Mouse (Mus musculus) heart, adult 2 months (tissue): ENCODE results near the gene Plxdc2. TPM values are rescaled to one million over a fixed set of nuclear protein-coding genes. Genes with fewer than 3 reads are reported as not detected.

Source experiments
- DNase-seq, 2 experiments: peaks; one replicate each; pipeline ENCODE4 v3.0.0; 2021
- H3K27ac ChIP-seq: fragments of 200-600 bp; 2 replicates; pipeline ENCODE4 v1.8.1; 2022
- H3K27me3 ChIP-seq: fragments of 200-500 bp; 2 replicates; pipeline ENCODE4 v1.6.1; 2012; ENCODE audit warnings: mild to moderate bottlenecking, low read length, inconsistent platforms, mixed read lengths; ENCODE audit not compliant: control insufficient read depth, insufficient read depth
- H3K36me3 ChIP-seq: fragments of 200-500 bp; 2 replicates; pipeline ENCODE4 v1.6.1; 2012; ENCODE audit warnings: low read length, inconsistent platforms; ENCODE audit not compliant: control insufficient read depth, insufficient read depth
- H3K4me1 ChIP-seq: fragments of 200-500 bp; 2 replicates; pipeline ENCODE4 v1.6.1; 2011; ENCODE audit warnings: low read length; ENCODE audit not compliant: control insufficient read depth, insufficient read depth
- H3K4me3 ChIP-seq: fragments of 200-600 bp; 2 replicates; pipeline ENCODE4 v1.8.1; 2022
- H3K79me2 ChIP-seq: fragments of 200-500 bp; replicated peaks from 2 replicates; pipeline ENCODE4 v1.6.1; 2012; ENCODE audit warnings: mild to moderate bottlenecking, inconsistent platforms, low read length, moderate library complexity, mixed read lengths; ENCODE audit not compliant: control insufficient read depth, insufficient read depth
- H3K9ac ChIP-seq: fragments of 200-500 bp; 2 replicates; pipeline ENCODE4 v1.6.1; 2012; ENCODE audit warnings: low read depth, mild to moderate bottlenecking, control low read depth, inconsistent platforms, low read length, mixed read lengths
- CTCF ChIP-seq: fragments of 200-600 bp; IDR thresholded peaks from 2 replicates; pipeline ENCODE4 v1.8.1; 2022; ENCODE audit warnings: antibody characterized with exemption, mild to moderate bottlenecking, moderate library complexity
- EP300 ChIP-seq: fragments of 200-500 bp; IDR thresholded peaks from 2 replicates; pipeline ENCODE4 v1.6.1; 2011; ENCODE audit warnings: low read depth, low read length, control low read depth; ENCODE audit not compliant: insufficient read depth
- POLR2A ChIP-seq: fragments of 200-500 bp; IDR thresholded peaks from 2 replicates; pipeline ENCODE4 v1.6.1; 2011; ENCODE audit warnings: mild to moderate bottlenecking, low read depth, low read length, control low read depth; ENCODE audit not compliant: insufficient read depth
- WGBS: fragments of 180-500 bp; shearing (Covaris S2); methylation state at CpG from one replicate; pipeline ENCODE4 v1.1.7; 2018; 5-methylcytosine and 5-hydroxymethylcytosine counted together
- intact Hi-C: fragments of 180-260 bp; cut with DNase I; formaldehyde crosslinking; loops from one replicate; pipeline ENCODE4 v1.15.1; 2025
- polyA plus RNA-seq: library from polyadenylated mRNA; depleted of rRNA; stranded (reverse); fragments of >200 nt; gene quantifications from 2 replicates; pipeline ENCODE4 v1.2.3, GENCODE M21; 2012
- total RNA-seq, 2 experiments: library from RNA; stranded (reverse); gene quantifications; 2 replicates each; pipeline ENCODE4 v1.2.3; 2021

The Plxdc2 gene
- total and polyA plus RNA-seq, 3 experiments: 7.0 to 21.8 (median 17.2) TPM

GRCm38 (mm10) chr2:16397501-16397900 lies 41.4 kb downstream of the Plxdc2 start:
- H3K27me3 ChIP-seq: no peaks in the 10 kb centered on the region
- H3K9ac ChIP-seq: no peak overlapping the region
- no peak overlapping the region for H3K4me3 ChIP-seq
- H3K36me3 ChIP-seq: no peaks in the 10 kb centered on the region
- DNase-seq: no peak
- WGBS: 93% methylated on average over 3 of the region's 3 CpGs
- intact Hi-C loops: no loop called here
- H3K4me1 ChIP-seq: no peaks in the 10 kb centered on the region
- no peaks in the 10 kb centered on the region for H3K79me2 ChIP-seq
- H3K27ac ChIP-seq: no peak overlapping the region
- no peak for TF ChIP-seq POLR2A
- TF ChIP-seq EP300: no peak
- no peak for TF ChIP-seq CTCF

GRCm38 (mm10) chr2:16398006-16398405 lies 41.9 kb downstream of the Plxdc2 start:
- no peak overlapping the region for H3K4me3 ChIP-seq
- intact Hi-C loops: no loop called here
- H3K36me3 ChIP-seq: no peaks in the 10 kb centered on the region
- 86% methylated on average over 1 of the region's 1 CpGs for WGBS
- TF ChIP-seq POLR2A (no peak), EP300 (no peak), CTCF (no peak)
- DNase-seq: no peak
- no peak overlapping the region for H3K27ac ChIP-seq
- no peak overlapping the region for H3K9ac ChIP-seq
- H3K27me3 ChIP-seq: no peaks in the 10 kb centered on the region
- no peaks in the 10 kb centered on the region for H3K79me2 ChIP-seq
- no peaks in the 10 kb centered on the region for H3K4me1 ChIP-seq

DNA sequence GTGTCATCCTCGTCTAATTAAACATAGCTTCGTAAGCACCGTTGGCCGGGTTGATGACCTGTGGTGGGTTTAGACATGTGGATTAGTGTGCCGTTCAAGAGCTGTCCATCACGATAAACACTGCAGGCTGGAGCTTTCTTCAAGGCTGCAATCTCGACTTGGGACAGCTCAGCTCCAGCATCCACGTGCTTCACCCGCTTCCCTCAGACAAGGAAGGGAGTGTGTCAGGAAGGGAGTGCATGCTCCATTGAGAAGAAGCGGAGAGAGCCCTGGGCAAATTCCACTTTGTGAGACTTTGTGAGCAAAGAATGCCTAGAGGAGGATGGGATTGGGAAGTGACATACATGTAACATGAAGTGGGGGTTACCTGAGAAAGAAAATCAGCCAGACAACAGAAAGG lies 42.8 kb downstream of the Plxdc2 start:
- TF ChIP-seq POLR2A (no peak), EP300 (no peak), CTCF (no peak)
- intact Hi-C loops: no loop called here
- DNase-seq: no peak
- H3K27me3 ChIP-seq: no peaks in the 10 kb centered on the region
- no peaks in the 10 kb centered on the region for H3K36me3 ChIP-seq
- H3K79me2 ChIP-seq: no peaks in the 10 kb centered on the region
- H3K9ac ChIP-seq: no peak overlapping the region
- H3K4me3 ChIP-seq: no peak overlapping the region
- no peak overlapping the region for H3K27ac ChIP-seq
- H3K4me1 ChIP-seq: no peaks in the 10 kb centered on the region
- 66% methylated on average over 10 of the region's 10 CpGs for WGBS

GRCm38 (mm10) chr2:16406508-16406907 lies 50.4 kb downstream of the Plxdc2 start:
- H3K27me3 ChIP-seq: no peaks in the 10 kb centered on the region
- WGBS: 59% methylated on average over 2 of the region's 2 CpGs
- no peaks in the 10 kb centered on the region for H3K79me2 ChIP-seq
- DNase-seq: no peak
- no peak for TF ChIP-seq EP300
- no peak for TF ChIP-seq CTCF
- no peak for TF ChIP-seq POLR2A
- intact Hi-C loops: no loop called here
- H3K4me3 ChIP-seq: no peak overlapping the region
- H3K4me1 ChIP-seq: no peaks in the 10 kb centered on the region; the same call in 1 of the 2 replicates
- H3K27ac ChIP-seq: no peak overlapping the region
- no peak overlapping the region for H3K9ac ChIP-seq
- no peaks in the 10 kb centered on the region for H3K36me3 ChIP-seq

- TF ChIP-seq POLR2A (no peak), EP300 (no peak), CTCF (no peak)
- no peaks in the 10 kb centered on the region for H3K79me2 ChIP-seq
- no peaks in the 10 kb centered on the region for H3K27me3 ChIP-seq
- no peak overlapping the region for H3K4me3 ChIP-seq
- intact Hi-C loops: no loop called here
- no peaks in the 10 kb centered on the region for H3K4me1 ChIP-seq
- H3K36me3 ChIP-seq: no peaks in the 10 kb centered on the region
- 39% methylated on average over 3 of the region's 3 CpGs for WGBS
- no peak overlapping the region for H3K27ac ChIP-seq
- DNase-seq: no peak
- H3K9ac ChIP-seq: no peak overlapping the region
Observed at GRCm38 (mm10) chr2:16414340-16414976, 58.4 kb downstream of the Plxdc2 start.

DNA sequence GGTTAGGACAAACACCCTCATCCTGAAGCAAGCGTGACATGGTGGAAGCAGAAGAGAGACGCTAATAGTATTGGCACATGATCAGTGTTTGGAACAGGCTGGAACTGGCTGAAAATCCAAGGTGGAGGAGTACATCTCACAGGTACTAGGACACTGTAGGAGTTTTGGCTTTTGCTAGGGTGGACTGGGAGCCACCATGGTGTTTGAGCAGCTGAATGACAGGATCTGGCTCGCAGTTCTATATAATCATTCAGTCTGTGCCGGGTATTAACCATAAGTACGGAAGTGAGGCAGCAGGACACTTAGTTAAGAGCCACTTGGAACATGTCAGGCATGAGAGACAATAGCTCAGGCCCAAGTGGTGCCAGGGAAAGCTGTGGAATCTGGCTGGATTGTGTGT lies 82.9 kb downstream of the Plxdc2 start:
- H3K9ac ChIP-seq: no peak overlapping the region
- intact Hi-C loops: no loop called here
- H3K4me1 ChIP-seq: no peaks in the 10 kb centered on the region; the same call in 1 of the 2 replicates
- H3K4me3 ChIP-seq: no peak overlapping the region
- H3K36me3 ChIP-seq: no peaks in the 10 kb centered on the region
- TF ChIP-seq EP300 (no peak), POLR2A (no peak), CTCF (no peak)
- H3K79me2 ChIP-seq: no peaks in the 10 kb centered on the region
- no peak for DNase-seq
- H3K27me3 ChIP-seq: no peaks in the 10 kb centered on the region
- H3K27ac ChIP-seq: no peak overlapping the region
- 60% methylated on average over 5 of the region's 5 CpGs for WGBS
